Mouse (Mus musculus): ENCODE data around the gene Ipcef1.

GRCm38 (mm10) chr10:6953115-6953514, 99.2 kb downstream of the Ipcef1 start:
- TF ChIP-seq CTCF (IDR thresholded peaks at IDR 0.05; ENCODE audit: low read depth) (no peak), EP300 (optimal IDR thresholded peaks at IDR 0.05) (no peak)
